Mouse (Mus musculus) liver, embryonic 13.5 days (tissue): Measurements from ENCODE around the gene Skint7. TPM values are rescaled to one million over a fixed set of nuclear protein-coding genes. Genes with fewer than 3 reads are reported as not detected.
"Not testable (repeated sequence)": the region's sequence is repeated elsewhere in the genome, so short reads cannot be mapped to it uniquely, and the experiment has no call there.

ENCODE experiments used
- ATAC-seq: fragments of 200-750 bp; cut with Nextera tagmentation; 2 replicates; pipeline ENCODE4 v1.8.0; 2017; ENCODE audit warnings: low read depth, mild to moderate bottlenecking, moderate number of reproducible peaks, moderate library complexity
- DNase-seq: peaks from one replicate; pipeline ENCODE4 v3.0.0; 2022
- H3K27ac ChIP-seq: fragments of 300-500 bp; sonication (generic); 2 replicates; pipeline ENCODE4 v1.5.1; 2015; ENCODE audit warnings: moderate library complexity, mild to moderate bottlenecking, inconsistent platforms
- H3K27me3 ChIP-seq: fragments of 300-500 bp; sonication (generic); 2 replicates; pipeline ENCODE4 v1.6.1; 2015; ENCODE audit warnings: mild to moderate bottlenecking, inconsistent platforms
- H3K36me3 ChIP-seq: fragments of 300-500 bp; sonication (generic); 2 replicates; pipeline ENCODE4 v1.6.1; 2015; ENCODE audit warnings: mild to moderate bottlenecking, inconsistent platforms
- H3K4me1 ChIP-seq: fragments of 300-500 bp; sonication (generic); replicated peaks from 2 replicates; pipeline ENCODE4 v1.6.1; 2015; ENCODE audit warnings: inconsistent platforms
- H3K4me2 ChIP-seq: fragments of 300-500 bp; sonication (generic); 2 replicates; pipeline ENCODE4 v1.6.1; 2015; ENCODE audit warnings: inconsistent platforms, mild to moderate bottlenecking, moderate library complexity
- H3K4me3 ChIP-seq: fragments of 300-500 bp; sonication (generic); replicated peaks from 2 replicates; pipeline ENCODE4 v1.5.1; 2015; ENCODE audit warnings: mild to moderate bottlenecking, inconsistent platforms
- H3K9ac ChIP-seq: fragments of 300-500 bp; sonication (generic); 2 replicates; pipeline ENCODE4 v1.6.1; 2015; ENCODE audit warnings: mild to moderate bottlenecking, inconsistent platforms
- H3K9me3 ChIP-seq: fragments of 300-500 bp; sonication (generic); replicated peaks from 2 replicates; pipeline ENCODE4 v1.6.1; 2016; ENCODE audit warnings: inconsistent platforms
- WGBS: fragments of 180-500 bp; shearing (Covaris S2); methylation state at CpG from one replicate; pipeline ENCODE4 v1.1.7; 2015; ENCODE audit not compliant: insufficient replicate concordance; 5-methylcytosine and 5-hydroxymethylcytosine counted together
- polyA plus RNA-seq: library from polyadenylated mRNA; unstranded; fragments of >200 nt; fragmentation: Nextera tagmentation; extraction: Ambion mirVana; gene quantifications from 2 replicates; pipeline ENCODE4 v1.2.1, GENCODE M21; 2015

Gene Skint7
- not detected in 2 replicates for polyA plus RNA-seq

DNA sequence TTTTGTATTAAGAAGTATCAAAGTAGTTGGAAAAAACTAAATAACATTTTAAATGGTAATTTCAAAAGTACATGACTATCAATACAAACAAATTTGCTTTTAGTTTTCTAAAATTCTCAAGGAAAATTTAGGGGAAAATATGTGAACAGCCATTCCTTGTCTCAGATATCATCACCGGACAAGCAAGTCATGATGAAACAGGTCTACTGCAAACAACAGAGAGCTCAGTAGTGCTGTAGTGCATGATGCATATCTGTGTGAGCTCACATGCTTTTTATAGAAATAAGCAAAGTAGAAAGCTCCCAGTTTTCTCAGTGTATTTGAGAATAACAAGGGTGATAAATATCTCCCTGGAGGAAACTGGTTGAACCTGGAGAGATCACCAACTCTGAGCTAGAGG is at the start of gene Skint7:
Gene Skint7 (plus strand): TSS at position 301 of the 400 bp plus-strand sequence.
- ATAC-seq (no peak), DNase-seq (no peak)
- H3K9ac ChIP-seq, result no peak within 1 kb of the TSS
- no peak within 1 kb of the TSS for H3K4me3 ChIP-seq
- no peaks in the 10 kb centered on the region for H3K9me3 ChIP-seq
- H3K27ac ChIP-seq, result no peak within 1 kb of the TSS
- H3K36me3 ChIP-seq, result no peaks in the 10 kb centered on the region
- H3K27me3 ChIP-seq, result no peaks in the 10 kb centered on the region
- no peaks in the 10 kb centered on the region for H3K4me1 ChIP-seq
- H3K4me2 ChIP-seq, result no peak within 1 kb of the TSS
- WGBS, result 74% methylated on average over 1 of the region's 1 CpGs

DNA sequence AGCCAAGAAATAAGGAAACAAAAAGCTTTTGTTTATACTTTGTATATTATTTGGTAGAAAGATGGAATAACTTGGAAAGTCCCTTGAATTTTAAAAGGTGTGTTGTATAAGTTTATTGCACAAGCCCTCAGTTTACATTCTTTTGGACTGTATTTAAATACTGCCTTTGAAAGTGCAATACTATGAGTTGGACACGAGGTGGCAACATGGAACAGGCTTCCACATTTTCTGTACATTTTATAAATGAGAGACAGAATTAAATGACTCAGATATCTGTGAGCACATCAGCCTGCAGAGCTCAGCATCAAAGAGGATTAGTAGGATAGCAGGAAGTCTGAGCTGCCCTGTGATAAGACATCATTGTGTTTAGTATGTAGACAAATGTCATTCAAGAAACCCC is 11.4 kb upstream of the Skint7 start:
- no peak overlapping the region for H3K4me3 ChIP-seq
- H3K4me1 ChIP-seq, result no peaks in the 10 kb centered on the region
- no peak overlapping the region for H3K4me2 ChIP-seq
- H3K9me3 ChIP-seq, result no peaks in the 10 kb centered on the region
- H3K9ac ChIP-seq, result no peak overlapping the region
- no peak overlapping the region for H3K27ac ChIP-seq
- no peak for DNase-seq
- H3K27me3 ChIP-seq, result no peaks in the 10 kb centered on the region
- no peak for ATAC-seq
- 18% methylated on average over 1 of the region's 1 CpGs for WGBS
- no peaks in the 10 kb centered on the region for H3K36me3 ChIP-seq

DNA sequence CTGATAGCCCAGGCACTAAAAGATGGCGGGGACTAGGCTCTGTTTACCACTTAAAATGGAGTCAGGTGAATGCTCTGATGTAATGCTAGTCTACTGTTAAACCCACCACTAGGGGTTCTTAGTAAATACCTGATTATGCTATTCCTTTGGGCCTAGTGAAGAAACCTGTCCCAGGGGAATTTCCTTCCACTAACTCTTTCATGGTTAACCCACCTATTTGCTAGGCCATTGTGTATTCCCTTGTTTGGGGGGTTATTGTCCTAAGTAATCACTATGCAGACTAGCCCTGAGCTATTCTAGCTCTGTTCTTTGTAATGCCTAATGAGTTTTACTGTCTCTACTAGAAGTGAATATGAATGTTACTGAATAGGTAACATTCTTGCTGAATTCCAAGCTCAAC is 9.5 kb upstream of the Skint7 start:
- H3K36me3 ChIP-seq, DNase-seq, H3K4me2 ChIP-seq, H3K9ac ChIP-seq, H3K27me3 ChIP-seq, H3K4me1 ChIP-seq, ATAC-seq, H3K27ac ChIP-seq, H3K4me3 ChIP-seq, H3K9me3 ChIP-seq: not testable (repeated sequence)
- WGBS, result 41% methylated on average over 1 of the region's 1 CpGs

DNA sequence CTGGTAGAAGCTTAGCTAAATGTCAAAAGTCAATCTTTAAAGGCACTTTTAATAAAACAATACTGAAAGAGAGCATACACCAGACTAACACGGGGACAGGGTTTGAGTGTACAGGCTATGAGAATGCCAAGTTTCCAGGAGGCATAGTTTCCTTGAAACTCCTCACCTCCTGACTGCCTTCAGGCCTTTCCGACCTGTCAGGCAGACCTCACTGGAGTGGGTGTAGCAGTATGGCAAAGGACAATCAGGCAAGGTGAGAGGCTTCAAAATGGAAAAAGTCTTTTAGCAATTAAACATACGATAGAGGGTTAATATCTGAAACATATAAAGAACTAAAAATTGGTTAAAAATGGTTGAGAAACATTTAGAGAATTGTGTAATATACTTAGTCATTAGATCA is 9.1 kb upstream of the Skint7 start:
- no peaks in the 10 kb centered on the region for H3K9me3 ChIP-seq
- no peaks in the 10 kb centered on the region for H3K27me3 ChIP-seq
- H3K9ac ChIP-seq, result no peak overlapping the region
- DNase-seq (no peak), ATAC-seq (no peak)
- no peaks in the 10 kb centered on the region for H3K36me3 ChIP-seq
- 54% methylated on average over 3 of the region's 3 CpGs for WGBS
- H3K4me1 ChIP-seq, result no peaks in the 10 kb centered on the region
- no peak overlapping the region for H3K4me3 ChIP-seq
- no peak overlapping the region for H3K27ac ChIP-seq
- no peak overlapping the region for H3K4me2 ChIP-seq

DNA sequence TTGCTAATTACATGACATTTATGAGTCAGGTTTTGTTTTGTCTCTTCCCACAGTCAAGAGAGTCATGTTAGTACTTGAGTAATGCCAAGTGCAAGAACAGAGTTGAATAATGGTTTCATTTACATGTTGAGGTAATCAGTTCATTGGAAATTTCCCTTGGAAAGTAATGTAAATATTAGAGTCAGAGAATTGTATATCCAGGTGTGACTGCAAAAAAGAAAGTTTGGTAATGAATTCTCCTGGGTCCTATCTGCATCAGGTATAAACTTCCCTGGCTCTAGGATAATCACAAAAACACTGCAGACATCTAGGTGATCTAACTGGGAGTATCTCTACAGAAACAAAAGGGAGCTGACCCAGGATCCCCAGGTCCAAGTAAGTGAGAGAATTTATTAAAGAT is 33.2 kb downstream of the Skint7 start, which contains the start of gene Skint1:
Gene Skint1 (plus strand): TSS at position 301 of the 400 bp plus-strand sequence.
- ATAC-seq, result no peak
- no peak for DNase-seq

More for the DNA sequence above, 33.2 kb downstream of the Skint7 start, which contains the start of gene Skint1:
- H3K9ac ChIP-seq, result no peak within 1 kb of the TSS
- no peak within 1 kb of the TSS for H3K4me3 ChIP-seq
- H3K4me1 ChIP-seq, result no peaks in the 10 kb centered on the region
- no peaks in the 10 kb centered on the region for H3K9me3 ChIP-seq
- H3K36me3 ChIP-seq, result no peaks in the 10 kb centered on the region
- no peak within 1 kb of the TSS for H3K27ac ChIP-seq
- no peak within 1 kb of the TSS for H3K4me2 ChIP-seq
- H3K27me3 ChIP-seq, result no peaks in the 10 kb centered on the region

Other genes with a start within 250 kb of the Skint7 start
- gene Slc5a9, start 70.0 kb upstream of the Skint7 start, polyA plus RNA-seq, result not detected in 2 replicates
- not detected in 2 replicates for gene Skint8, start 53.5 kb upstream of the Skint7 start, polyA plus RNA-seq
- gene Skint1, start 33.3 kb downstream of the Skint7 start, polyA plus RNA-seq, result not detected in 2 replicates
- not detected in 2 replicates for gene Skint4, start 99.1 kb downstream of the Skint7 start, polyA plus RNA-seq